Mouse (Mus musculus) forebrain, embryonic 14.5 days (tissue): Measurements from ENCODE around the gene Ubash3b. TPM values are rescaled to one million over a fixed set of nuclear protein-coding genes. Genes with fewer than 3 reads are reported as not detected.

Source experiments
- ATAC-seq: fragments of 200-750 bp; cut with Nextera tagmentation; 2 replicates; pipeline ENCODE4 v1.8.0; 2017; ENCODE audit warnings: mild to moderate bottlenecking, moderate library complexity
- DNase-seq: peaks from one replicate; pipeline ENCODE4 v3.0.0-alpha.2; 2015; ENCODE audit warnings: low spot score
- H3K27ac ChIP-seq: fragments of 300-500 bp; sonication (generic); 2 replicates; pipeline ENCODE4 v1.5.1; 2014; ENCODE audit warnings: low read depth, mild to moderate bottlenecking, control low read depth, low read length, moderate library complexity
- H3K27me3 ChIP-seq: fragments of 300-500 bp; sonication (generic); replicated peaks from 2 replicates; pipeline ENCODE4 v1.6.1; 2014; ENCODE audit warnings: low read length, control low read depth, mixed read lengths; ENCODE audit not compliant: control insufficient read depth, insufficient read depth
- H3K36me3 ChIP-seq: fragments of 300-500 bp; sonication (generic); 2 replicates; pipeline ENCODE4 v1.6.1; 2014; ENCODE audit warnings: low read length, control low read depth; ENCODE audit not compliant: control insufficient read depth, insufficient read depth
- H3K4me1 ChIP-seq: fragments of 300-500 bp; sonication (generic); 2 replicates; pipeline ENCODE4 v1.6.1; 2014; ENCODE audit warnings: antibody characterized with exemption, low read length, control low read depth; ENCODE audit not compliant: control insufficient read depth, insufficient read depth
- H3K4me2 ChIP-seq: fragments of 300-500 bp; sonication (generic); 2 replicates; pipeline ENCODE4 v1.6.1; 2014; ENCODE audit warnings: mild to moderate bottlenecking, control low read depth, low read length
- H3K4me3 ChIP-seq: fragments of 300-500 bp; sonication (generic); 2 replicates; pipeline ENCODE4 v1.5.1; 2014; ENCODE audit warnings: low read depth, low read length, control low read depth
- H3K9ac ChIP-seq: fragments of 300-500 bp; sonication (generic); 2 replicates; pipeline ENCODE4 v1.6.1; 2014; ENCODE audit warnings: mild to moderate bottlenecking, low read length, control low read depth, moderate library complexity
- H3K9me3 ChIP-seq: fragments of 300-500 bp; sonication (generic); replicated peaks from 2 replicates; pipeline ENCODE4 v1.6.1; 2016; ENCODE audit warnings: low read length, control low read depth, mixed read lengths; ENCODE audit not compliant: control insufficient read depth
- WGBS: fragments of 180-500 bp; shearing (Covaris S2); extraction: QIAGEN DNeasy Blood & Tissue Kit; methylation state at CpG from one replicate; pipeline ENCODE4 v1.1.7; 2014; 5-methylcytosine and 5-hydroxymethylcytosine counted together
- polyA plus RNA-seq: library from polyadenylated mRNA; unstranded; fragments of >200 nt; fragmentation: Nextera tagmentation; extraction: Ambion mirVana; gene quantifications from 2 replicates; pipeline ENCODE4 v1.2.1, GENCODE M21; 2014

Gene Ubash3b
- polyA plus RNA-seq, 1 experiment from 2014 or later: 13.8 TPM

DNA sequence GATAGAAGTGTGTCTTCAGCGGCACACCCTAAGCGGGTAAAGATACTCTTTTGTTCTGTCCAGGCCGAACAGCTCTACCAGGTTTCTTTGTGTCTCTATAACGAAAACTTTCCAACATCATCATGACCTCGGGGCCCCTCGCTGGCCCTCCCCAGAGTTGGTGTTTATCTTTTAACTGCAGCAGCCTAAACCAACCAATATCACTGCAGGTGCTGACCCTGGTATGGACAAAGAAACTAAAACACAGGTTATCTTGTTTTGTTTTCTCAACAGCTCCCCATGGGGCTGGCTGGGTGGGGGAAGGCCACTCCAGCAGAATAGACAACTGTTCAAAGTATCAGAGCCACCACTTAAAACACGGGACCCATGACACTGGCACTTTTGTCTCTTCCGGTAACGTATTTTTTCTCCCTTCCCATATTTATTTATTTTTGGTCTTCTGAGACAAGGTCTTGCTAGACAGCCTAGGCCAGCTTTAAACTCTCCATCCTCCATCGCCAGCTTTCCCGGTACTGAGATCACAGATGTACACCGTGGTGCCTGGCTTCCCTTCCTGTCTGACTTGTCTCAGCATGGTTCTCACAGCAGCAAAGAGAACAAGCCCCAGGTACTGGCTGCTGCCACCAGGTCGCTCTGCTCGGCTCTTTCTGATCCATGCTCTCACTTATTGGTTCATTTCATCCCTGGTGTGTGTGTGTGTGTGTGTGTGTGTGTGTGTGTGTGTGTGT, 81.9 kb downstream of the Ubash3b start:
- Histone ChIP-seq H3K27ac (0 out of 2 replicates have a peak overlapping the region, but pooled peaks have one; percentile 56), H3K4me1 (peaks cover 29% of the 10 kb centered on the region), H3K9ac (no peak overlapping the region; the same call in 1 of the 2 replicates)

DNA sequence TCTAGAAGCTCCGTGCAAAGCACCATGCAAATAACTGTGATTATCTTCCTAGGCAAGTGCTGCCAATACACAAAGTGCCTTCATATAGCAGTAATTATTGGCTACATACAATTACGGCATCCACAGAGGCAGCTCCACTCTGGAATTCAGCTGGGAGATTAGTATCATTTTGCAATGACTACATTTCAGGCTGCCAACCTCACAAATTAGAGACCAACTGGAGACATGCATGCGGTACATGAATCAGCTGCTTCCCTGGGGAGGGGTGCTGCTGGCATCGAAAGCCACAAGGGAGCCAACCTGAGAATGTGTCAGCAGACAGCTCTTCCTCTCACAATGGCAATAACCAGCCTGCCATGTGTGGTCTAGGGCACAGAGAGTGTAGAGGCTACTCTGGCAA, 83.3 kb downstream of the Ubash3b start:
- Histone ChIP-seq H3K36me3 (no peaks in the 10 kb centered on the region), H3K4me3 (no peak overlapping the region), H3K9ac (no peak overlapping the region), H3K4me1 (peaks cover 29% of the 10 kb centered on the region), H3K27ac (peak overlapping the region; percentile 56; the same call in 1 of the 2 replicates), H3K27me3 (no peaks in the 10 kb centered on the region), H3K9me3 (no peaks in the 10 kb centered on the region), H3K4me2 (no peak overlapping the region)
- ATAC-seq (peak; percentile 66), DNase-seq (peak; percentile 77)
- WGBS: 49% methylated on average over 4 of the region's 4 CpGs

More for the DNA sequence above, 81.9 kb downstream of the Ubash3b start:
- Histone ChIP-seq H3K9me3 (no peaks in the 10 kb centered on the region), H3K36me3 (no peaks in the 10 kb centered on the region), H3K4me3 (no peak overlapping the region), H3K27me3 (no peaks in the 10 kb centered on the region), H3K4me2 (no peak overlapping the region)
- WGBS: 65% methylated on average over 14 of the region's 14 CpGs
- ATAC-seq (no peak), DNase-seq (no peak)

DNA sequence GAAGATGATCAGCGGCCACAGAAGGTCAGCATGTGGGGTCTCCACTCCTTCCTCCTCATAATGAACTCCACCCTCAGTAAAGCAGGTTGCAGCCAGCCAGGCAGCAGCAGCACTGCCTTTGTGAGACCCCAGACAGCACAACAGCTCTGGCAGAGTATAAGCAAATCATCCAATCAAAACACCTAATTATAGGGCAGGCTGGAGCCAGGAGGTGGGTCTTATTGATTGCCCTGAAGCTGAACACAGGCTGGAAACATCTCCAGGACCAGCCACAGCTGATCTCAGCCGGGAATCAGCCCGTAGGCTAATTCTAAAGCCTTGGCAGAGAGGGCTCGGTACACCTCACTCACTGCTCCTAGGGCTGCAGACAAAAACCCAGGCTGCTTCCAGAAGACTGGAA, 85.3 kb downstream of the Ubash3b start:
- peak overlapping the region; percentile 74 for H3K27ac ChIP-seq
- ATAC-seq (peak; percentile 73), DNase-seq (peak; percentile 77)
- no peaks in the 10 kb centered on the region for H3K9me3 ChIP-seq
- no peak overlapping the region for H3K4me2 ChIP-seq
- no peaks in the 10 kb centered on the region for H3K27me3 ChIP-seq
- 3% methylated on average over 4 of the region's 4 CpGs for WGBS
- H3K36me3 ChIP-seq: no peaks in the 10 kb centered on the region
- no peak overlapping the region for H3K9ac ChIP-seq
- H3K4me3 ChIP-seq: no peak overlapping the region
- H3K4me1 ChIP-seq: peaks cover 29% of the 10 kb centered on the region

DNA sequence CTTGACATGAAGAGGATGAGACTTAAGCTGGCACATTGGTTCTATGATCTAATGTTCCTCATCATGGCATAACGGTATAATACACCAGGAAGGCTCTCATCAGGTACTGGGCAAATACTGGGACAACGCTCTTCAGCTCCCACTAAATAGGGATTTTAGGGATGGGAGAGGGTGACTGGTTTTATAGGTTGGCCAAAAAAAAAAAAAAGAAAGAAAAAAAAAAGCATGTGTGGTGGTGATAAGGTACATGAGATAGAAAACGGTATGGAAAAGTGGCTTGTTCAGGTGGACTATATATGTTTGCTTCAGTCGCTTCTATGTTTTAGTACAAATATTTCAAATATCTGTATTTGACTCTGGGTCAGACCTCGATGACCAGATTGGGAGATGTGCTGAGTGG, 86.0 kb downstream of the Ubash3b start:
- Histone ChIP-seq H3K4me2 (no peak overlapping the region), H3K36me3 (no peaks in the 10 kb centered on the region), H3K27me3 (no peaks in the 10 kb centered on the region), H3K4me1 (peaks cover 29% of the 10 kb centered on the region), H3K9me3 (no peaks in the 10 kb centered on the region), H3K4me3 (no peak overlapping the region), H3K9ac (no peak overlapping the region), H3K27ac (no peak overlapping the region)
- no peak for ATAC-seq
- WGBS: 97% methylated on average over 5 of the region's 5 CpGs
- DNase-seq: no peak

DNA sequence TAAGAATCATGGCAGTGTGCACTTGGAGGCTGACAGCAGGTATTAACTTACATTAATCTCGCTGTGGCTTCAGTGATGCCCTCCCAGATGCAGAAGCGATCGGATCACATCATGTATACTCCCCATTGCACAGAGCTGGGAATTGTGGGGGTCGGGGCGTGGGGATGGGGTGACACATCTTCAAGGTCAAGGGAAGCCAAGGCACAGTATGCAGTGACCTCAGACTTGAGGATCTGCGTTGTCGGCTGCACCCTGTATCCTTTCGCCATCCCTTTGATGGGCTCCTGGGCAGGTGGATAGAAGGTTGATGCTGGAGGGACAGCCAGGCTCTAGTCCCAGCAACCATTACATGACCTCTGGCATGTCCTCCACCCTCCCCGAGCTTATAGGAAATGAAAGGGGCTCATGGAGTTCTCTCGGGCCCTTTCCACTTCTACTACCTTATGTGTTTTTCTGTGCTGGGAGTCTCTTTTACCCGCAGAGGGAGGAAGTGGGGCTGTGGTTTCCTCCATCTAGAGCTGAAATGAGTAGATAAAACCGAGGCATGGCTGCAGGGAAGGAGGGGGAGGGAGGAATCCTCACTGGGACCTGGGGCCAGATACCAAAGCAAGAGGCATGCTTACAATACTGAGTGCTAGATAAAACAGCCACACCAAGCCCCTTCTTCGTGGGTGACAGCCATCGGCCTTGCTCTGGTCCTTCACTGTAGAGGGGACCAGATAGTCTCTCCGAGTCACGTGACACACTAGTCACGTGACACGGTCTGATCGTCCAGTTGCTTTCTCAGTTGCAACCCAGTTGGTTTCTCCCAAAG, 88.1 kb downstream of the Ubash3b start:
- Histone ChIP-seq H3K9ac (no peak overlapping the region), H3K36me3 (no peaks in the 10 kb centered on the region), H3K4me1 (peaks cover 27% of the 10 kb centered on the region), H3K27me3 (no peaks in the 10 kb centered on the region), H3K4me3 (no peak overlapping the region), H3K27ac (no peak overlapping the region), H3K4me2 (no peak overlapping the region), H3K9me3 (no peaks in the 10 kb centered on the region)
- 93% methylated on average over 19 of the region's 19 CpGs for WGBS
- ATAC-seq (no peak), DNase-seq (no peak)

DNA sequence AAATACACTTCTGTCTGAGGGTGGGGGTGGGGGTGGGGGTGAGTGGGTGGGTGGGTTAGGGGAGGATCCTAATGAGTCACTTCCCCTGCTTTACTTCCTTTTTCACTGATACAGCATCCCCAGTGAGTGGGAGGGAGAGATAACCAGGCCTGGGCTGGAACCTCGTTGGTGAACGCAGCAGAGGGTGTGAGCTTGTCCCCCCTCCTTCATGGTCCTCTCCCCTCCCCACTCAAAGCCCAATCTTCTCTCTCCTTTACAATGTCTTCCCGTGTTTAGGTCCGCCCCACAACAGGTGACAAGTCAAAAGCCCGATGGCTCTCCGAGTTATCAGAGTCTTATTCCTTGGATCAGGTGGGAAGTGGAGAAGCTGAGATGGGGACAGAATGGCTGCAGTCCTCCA, 88.7 kb downstream of the Ubash3b start:
- DNase-seq (no peak), ATAC-seq (no peak)
- Histone ChIP-seq H3K4me2 (no peak overlapping the region), H3K9ac (no peak overlapping the region), H3K9me3 (no peaks in the 10 kb centered on the region), H3K36me3 (no peaks in the 10 kb centered on the region), H3K4me1 (peaks cover 23% of the 10 kb centered on the region), H3K27ac (no peak overlapping the region), H3K27me3 (no peaks in the 10 kb centered on the region), H3K4me3 (no peak overlapping the region)
- 84% methylated on average over 6 of the region's 6 CpGs for WGBS

DNA sequence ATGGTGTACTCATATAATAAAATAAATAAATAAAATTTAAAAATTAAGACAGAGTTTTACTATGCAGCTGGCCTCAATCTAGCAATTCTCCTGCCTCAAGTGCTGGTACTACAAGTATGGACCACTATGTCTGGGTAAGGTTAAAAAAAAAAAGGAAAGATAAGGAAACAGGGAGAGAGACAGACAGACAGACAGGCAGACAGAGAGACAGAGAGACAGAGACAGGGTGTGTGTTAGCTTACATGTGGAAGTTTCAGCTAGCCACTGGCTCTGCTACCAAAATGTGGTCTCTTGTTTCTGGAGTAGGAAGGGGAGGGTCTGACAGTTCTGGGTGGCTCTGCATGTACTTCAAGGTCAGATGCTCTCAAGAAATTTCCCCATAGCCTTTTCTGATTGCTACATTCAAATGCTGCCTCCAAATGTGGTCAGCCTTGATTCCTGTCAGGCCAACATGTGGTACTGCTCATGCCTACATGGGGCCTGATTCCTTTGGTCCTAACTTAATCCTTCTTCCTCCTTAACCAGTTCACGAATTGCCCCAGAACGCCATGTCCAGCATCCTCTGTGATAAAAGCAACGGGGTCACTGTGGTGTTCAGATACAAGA, 89.5 kb downstream of the Ubash3b start:
- H3K27me3 ChIP-seq: no peaks in the 10 kb centered on the region
- no peak overlapping the region for H3K4me2 ChIP-seq
- no peaks in the 10 kb centered on the region for H3K9me3 ChIP-seq
- no peak overlapping the region for H3K9ac ChIP-seq
- H3K36me3 ChIP-seq: no peaks in the 10 kb centered on the region
- H3K4me3 ChIP-seq: no peak overlapping the region
- no peak for DNase-seq
- WGBS: 67% methylated on average over 3 of the region's 3 CpGs
- no peak for ATAC-seq
- H3K4me1 ChIP-seq: peaks cover 17% of the 10 kb centered on the region
- H3K27ac ChIP-seq: no peak overlapping the region

DNA sequence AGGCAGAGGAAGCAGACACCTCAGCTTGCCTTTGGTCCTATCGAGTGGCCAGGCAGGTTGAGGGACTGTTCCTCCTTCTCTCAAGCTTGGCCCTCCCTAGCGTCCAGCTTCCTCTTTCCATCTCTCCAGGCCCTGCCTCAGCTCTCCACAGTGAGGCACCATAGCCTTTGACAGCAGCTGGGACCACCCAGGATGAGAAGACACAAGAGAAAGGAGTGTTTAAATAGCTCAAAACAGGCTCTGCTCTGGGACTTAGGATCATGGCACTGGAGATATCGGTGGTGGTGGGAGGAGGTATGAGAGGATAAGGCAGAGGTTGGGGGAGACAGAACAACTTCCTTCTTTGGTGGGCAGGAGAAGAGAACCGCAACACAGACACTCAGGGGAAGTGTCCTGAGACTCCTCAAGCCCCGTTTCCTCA, 90.7 kb downstream of the Ubash3b start:
- peaks cover 4% of the 10 kb centered on the region; the same call in 1 of the 2 replicates for H3K4me1 ChIP-seq
- DNase-seq (no peak), ATAC-seq (no peak)
- H3K9me3 ChIP-seq: no peaks in the 10 kb centered on the region
- H3K4me3 ChIP-seq: no peak overlapping the region
- no peak overlapping the region for H3K27ac ChIP-seq
- no peak overlapping the region for H3K9ac ChIP-seq
- WGBS: 67% methylated on average over 5 of the region's 5 CpGs
- H3K27me3 ChIP-seq: no peaks in the 10 kb centered on the region
- no peak overlapping the region for H3K4me2 ChIP-seq
- H3K36me3 ChIP-seq: no peaks in the 10 kb centered on the region
